24 mouse cellular contexts compared by ENCODE assay signal in genomic region chr7:19641223-19641622, GRCm38 (mm10). TPM values are rescaled to one million over a fixed set of nuclear protein-coding genes. Genes with fewer than 3 reads are reported as not detected.
"Had no signal": no experiment of that assay in that cellular context is flagged by ENCODE, and none has a peak within 500 bp of the region (broad histone marks: within the 10 kb centered on the region; RNA-seq: fewer than 3 reads in every experiment).

No protein-coding gene starts in this region.

- ATAC-seq: intestine, embryonic 15.5 days; liver, embryonic 12.5 days; midbrain, embryonic 13.5 days had no signal

- DNase-seq: kidney, adult 11 months; kidney, adult 8-10 months; kidney, postnatal 10 days; kidney, postnatal 36 days; liver; lung, adult 18-20 months; lung, postnatal 10 days; lung, postnatal 36 days; thymus, postnatal 25 days had no signal

RNA-seq across cellular contexts. Expression of gene Apoc2, which starts 36.5 kb away (rescaled TPM):
- total RNA-seq: layer of hippocampus, postnatal 14 days; left cerebral cortex, postnatal 10 days; midbrain, postnatal 0 days had no signal

RNA-seq across cellular contexts. Expression of gene Gm44805, which starts 40.0 kb away (rescaled TPM):
- total RNA-seq: layer of hippocampus, postnatal 14 days; left cerebral cortex, postnatal 10 days; midbrain, postnatal 0 days had no signal
- polyA plus RNA-seq: limb, embryonic 10.5 days; limb, embryonic 13.5 days; lung, embryonic 15.5 days; midbrain, embryonic 10.5 days; midbrain, embryonic 13.5 days; midbrain, postnatal 0 days; neural tube, embryonic 11.5 days; neural tube, embryonic 14.5 days; stomach, embryonic 14.5 days; stomach, postnatal 0 days; thymus, postnatal 0 days had no signal
